Comparison of ENCODE assay signal across 24 mouse cellular contexts in genomic region chr1:186880391-186880790, GRCm38 (mm10).
DNase-seq lines count a peak whose midpoint lies in the region; ATAC-seq and TF ChIP-seq lines count a peak whose summit lies in the region.
"Had no signal": no experiment of that assay in that cellular context is flagged by ENCODE, and none has a peak within 500 bp of the region (broad histone marks: within the 10 kb centered on the region; RNA-seq: fewer than 3 reads in every experiment).

No protein-coding gene starts in this region.

- no peak overlapping the region for H3K4me3 ChIP-seq in midbrain, embryonic 14.5 days (replicated peaks; ENCODE audit: low read depth, low read length)

- TF ChIP-seq POLR2A in brain, embryonic 14.5 days (IDR thresholded peaks at IDR 0.05; ENCODE audit: borderline replicate concordance, extremely low read depth, insufficient read depth, insufficient read length, poor library complexity, severe bottlenecking), result no peak

- peak; percentile 39 to 55 for DNase-seq in cerebellum, postnatal 10 days
- no peak for DNase-seq in cerebellum, adult 8-10 months
- peak; percentile 13 to 31 for DNase-seq in cerebellum, postnatal 14 days
- no peak for DNase-seq in cerebellum, postnatal 25 days
- DNase-seq in Muller cell, postnatal 12 days (ENCODE audit: inconsistent ontology term), result peak; percentile 50
- peak; percentile 7 for DNase-seq in brain, embryonic 14.5 days (ENCODE audit: low read depth)
- no peak for DNase-seq in spleen, postnatal 10 days (ENCODE audit: low spot score in 2 of 2)
- no peak for DNase-seq in midbrain, embryonic 14.5 days
- DNase-seq: adrenal gland, adult 2 months; adrenal gland, adult 8-10 months; adrenal gland, postnatal 10 days; adrenal gland, postnatal 14 days; adrenal gland, postnatal 25 days; adrenal gland, postnatal 36 days; B cell, adult 2 months; cerebellum, adult 11 months; cerebellum, adult 11-12 months; cerebellum, adult 18-20 months; cerebellum, adult 2 months had no signal

- 79% methylated on average over 2 of the region's 2 CpGs for WGBS in midbrain, embryonic 14.5 days

- no peak overlapping the region for H3K4me2 ChIP-seq in midbrain, embryonic 14.5 days (ENCODE audit: low read length)

- H3K27me3 ChIP-seq in midbrain, embryonic 14.5 days (ENCODE audit: control insufficient read depth, insufficient read depth, low read length), result no peaks in the 10 kb centered on the region
- H3K27me3 ChIP-seq: CH12.LX, Patski had no signal

- no peak overlapping the region for H3K9ac ChIP-seq in midbrain, embryonic 14.5 days (replicated peaks; ENCODE audit: low read length)

- no peaks in the 10 kb centered on the region for H3K36me3 ChIP-seq in midbrain, embryonic 14.5 days (ENCODE audit: control insufficient read depth, insufficient read depth, low read length)
- H3K36me3 ChIP-seq: G1E had no signal

- no peak for TF ChIP-seq CTCF in brain, embryonic 14.5 days (IDR thresholded peaks at IDR 0.05; ENCODE audit: borderline replicate concordance, extremely low read depth, insufficient read depth, insufficient read length)

- H3K27ac ChIP-seq in midbrain, embryonic 14.5 days (replicated peaks; ENCODE audit: low read depth, low read length), result no peak overlapping the region

- no peak for ATAC-seq in midbrain, embryonic 14.5 days (ENCODE audit: low FRiP score, low TSS enrichment)
- ATAC-seq: activated CD4-positive, CD25-positive, alpha-beta regulatory T cell, adult 4 months; CD4-positive, CD25-positive, alpha-beta regulatory T cell, adult 4 months; Patski had no signal

- H3K9me3 ChIP-seq in midbrain, embryonic 14.5 days (ENCODE audit: control insufficient read depth, low read length), result no peaks in the 10 kb centered on the region

- no peaks in the 10 kb centered on the region for H3K4me1 ChIP-seq in midbrain, embryonic 14.5 days (ENCODE audit: control insufficient read depth, insufficient read depth, low read length)

Comparison
In these comparisons a context has a peak if more than half of its experiments do, and no peak if none do; other contexts are left out.
1. DNase-seq: peak in cerebellum, postnatal 10 days (2 of 2), cerebellum, postnatal 14 days (2 of 2), Muller cell, postnatal 12 days (single experiment) and brain, embryonic 14.5 days (single experiment); none in cerebellum, adult 8-10 months (single experiment), cerebellum, postnatal 25 days (0 of 2), spleen, postnatal 10 days (0 of 2) and midbrain, embryonic 14.5 days (single experiment).